Mouse (Mus musculus) ES-E14 (cell line): ENCODE measurements around the gene Zfp36. TPM values are rescaled to one million over a fixed set of nuclear protein-coding genes. Genes with fewer than 3 reads are reported as not detected.

Source experiments
- DNase-seq: peaks from one replicate; pipeline ENCODE4 v3.0.0-alpha.2; 2013; ENCODE audit warnings: low read depth, low spot score
- H3K27ac ChIP-seq: 2 replicates; pipeline ENCODE4 v1.5.1; 2012; ENCODE audit warnings: low read depth, mild to moderate bottlenecking, low read length, moderate library complexity, mixed read lengths; ENCODE audit not compliant: poor library complexity, insufficient read depth, severe bottlenecking
- H3K36me3 ChIP-seq: 2 replicates; pipeline ENCODE4 v1.6.1; 2012; ENCODE audit warnings: mild to moderate bottlenecking, low read length, moderate library complexity, mixed read lengths; ENCODE audit not compliant: control insufficient read depth, poor library complexity, insufficient read depth, severe bottlenecking
- H3K4me1 ChIP-seq, 2 experiments: fragments of 150-350 bp in 1 of 2; sonication (generic) in 1 of 2; 2 replicates each; pipeline ENCODE4 v1.6.1; 2012; ENCODE audit warnings: low read length in 2 of 2, mild to moderate bottlenecking in 1 of 2, mixed read lengths in 1 of 2; ENCODE audit not compliant: control insufficient read depth in 2 of 2, insufficient read depth in 2 of 2, poor library complexity in 1 of 2
- H3K4me3 ChIP-seq, 2 experiments: fragments of 150-350 bp in 1 of 2; sonication (generic) in 1 of 2; 2 replicates each; pipeline ENCODE4 v1.5.1; 2012; ENCODE audit warnings: low read length in 2 of 2, low read depth in 1 of 2, mild to moderate bottlenecking in 1 of 2, mixed read lengths in 1 of 2; ENCODE audit not compliant: insufficient read depth in 1 of 2, poor library complexity in 1 of 2, severe bottlenecking in 1 of 2
- H3K9ac ChIP-seq: 2 replicates; pipeline ENCODE4 v1.6.1; 2012; ENCODE audit warnings: low read depth, mild to moderate bottlenecking, low read length, mixed read lengths; ENCODE audit not compliant: poor library complexity, insufficient read depth, severe bottlenecking
- H3K9me3 ChIP-seq: fragments of 150-350 bp; sonication (generic); 2 replicates; pipeline ENCODE4 v1.6.1; 2012; ENCODE audit warnings: low read depth, mild to moderate bottlenecking, low read length; ENCODE audit not compliant: control insufficient read depth, insufficient read depth
- CHD2 ChIP-seq: IDR thresholded peaks from 2 replicates; pipeline ENCODE4 v1.6.1; 2014; ENCODE audit warnings: mild to moderate bottlenecking, low read depth, low read length, inconsistent platforms
- HCFC1 ChIP-seq: IDR thresholded peaks from 2 replicates; pipeline ENCODE4 v1.6.1; 2012; ENCODE audit warnings: low read length, inconsistent platforms, borderline replicate concordance; ENCODE audit not compliant: insufficient read depth
- MAFK ChIP-seq: IDR thresholded peaks from 2 replicates; pipeline ENCODE4 v1.6.1; 2014; ENCODE audit warnings: mild to moderate bottlenecking, low read depth, low read length, inconsistent platforms; ENCODE audit not compliant: insufficient read depth
- ZC3H11A ChIP-seq: IDR thresholded peaks from 2 replicates; pipeline ENCODE4 v1.6.1; 2012; ENCODE audit warnings: low read depth, mild to moderate bottlenecking, inconsistent platforms, low read length, borderline replicate concordance
- ZNF384 ChIP-seq: IDR thresholded peaks from 2 replicates; pipeline ENCODE4 v1.6.1; 2012; ENCODE audit warnings: low read depth, low read length, inconsistent platforms
- in situ Hi-C, 2 experiments: fragments of 600-800 bp; cut with MboI; formaldehyde crosslinking; loops; one replicate each; pipeline ENCODE4 v1.15.1; 2025; ENCODE audit warnings: low sequenced_read_pairs in 2 of 2, inconsistent platforms in 1 of 2; ENCODE audit not compliant: unreplicated experiment in 2 of 2
- total RNA-seq: library from RNA; depleted of rRNA; stranded (reverse); fragments of 300-350 nt; gene quantifications from 2 replicates; pipeline ENCODE4 v1.2.3, GENCODE M21; 2012

The Zfp36 gene
- total RNA-seq, 1 experiment, result 5.0 TPM

- Histone ChIP-seq H3K4me3 (no peak overlapping the region), H3K27ac (no peak overlapping the region), H3K36me3 (peaks cover 35% of the 10 kb centered on the region), H3K9me3 (no peaks in the 10 kb centered on the region), H3K9ac (no peak overlapping the region), H3K4me1 (peaks cover 4 to 5% of the 10 kb centered on the region in 2 experiments; a peak in 2 of 4 replicates)
- TF ChIP-seq CHD2, result 0 out of 2 replicates have a peak, but pooled peaks have one; percentile 5
- no peak for TF ChIP-seq ZNF384
- no peak for TF ChIP-seq ZC3H11A
- in situ Hi-C loops, result no loop called here
- DNase-seq, result no peak
Measured at GRCm38 (mm10) chr7:28354596-28354995, 25.5 kb downstream of the Zfp36 start.

GRCm38 (mm10) chr7:28354113-28354581 lies 25.9 kb downstream of the Zfp36 start:
- in situ Hi-C loops, result no loop called here
- Histone ChIP-seq H3K4me1 (peaks cover 5 to 7% of the 10 kb centered on the region in 2 experiments; a peak in 2 of 4 replicates), H3K9me3 (no peaks in the 10 kb centered on the region), H3K27ac (no peak overlapping the region), H3K9ac (no peak overlapping the region), H3K36me3 (peaks cover 34% of the 10 kb centered on the region), H3K4me3 (no peak overlapping the region)
- TF ChIP-seq HCFC1, result no peak
- TF ChIP-seq CHD2, result 0 out of 2 replicates have a peak, but pooled peaks have one; percentile 15
- no peak for DNase-seq

- H3K4me3 ChIP-seq, result no peak overlapping the region
- H3K4me1 ChIP-seq, result peaks cover 5 to 7% of the 10 kb centered on the region in 2 experiments; a peak in 2 of 4 replicates
- TF ChIP-seq ZC3H11A (no peak), CHD2 (no peak), HCFC1 (no peak), ZNF384 (no peak), MAFK (no peak)
- no peak overlapping the region; the same call in 1 of the 2 replicates for H3K27ac ChIP-seq
- peak overlapping the region; percentile 7; the same call in 1 of the 2 replicates for H3K9ac ChIP-seq
- DNase-seq, result no peak
- no peaks in the 10 kb centered on the region for H3K9me3 ChIP-seq
- in situ Hi-C loops, result no loop called here
- peaks cover 34% of the 10 kb centered on the region for H3K36me3 ChIP-seq
Measured at GRCm38 (mm10) chr7:28353267-28353666, 26.8 kb downstream of the Zfp36 start.

- TF ChIP-seq HCFC1 (0 out of 2 replicates have a peak, but pooled peaks have one; percentile 25), ZNF384 (no peak)
- peak overlapping the region; percentile 100 for H3K9ac ChIP-seq
Measured at GRCm38 (mm10) chr7:28351676-28352191, 28.3 kb downstream of the Zfp36 start.

GRCm38 (mm10) chr7:28350155-28350883 lies 29.7 kb downstream of the Zfp36 start, which contains the start of gene Rps16:
Gene Rps16 (plus strand): TSS chr7:28350652.
- peak within 1 kb of the TSS; percentile 89 for H3K27ac ChIP-seq
- in situ Hi-C loops, result no loop called here
- DNase-seq, result peak; percentile 93
- peak within 1 kb of the TSS; percentile 91 to 100 for H3K4me3 ChIP-seq
- TF ChIP-seq MAFK (no peak), CHD2 (no peak), HCFC1 (no peak; the same call in 1 of the 2 replicates), ZC3H11A (no peak), ZNF384 (no peak)
- H3K36me3 ChIP-seq, result peaks cover 34% of the 10 kb centered on the region
- H3K9ac ChIP-seq, result peak within 1 kb of the TSS; percentile 100
- H3K4me1 ChIP-seq, result peaks cover 5% of the 10 kb centered on the region in 2 experiments; a peak in 2 of 4 replicates
- no peaks in the 10 kb centered on the region for H3K9me3 ChIP-seq

More at GRCm38 (mm10) chr7:28351676-28352191, 28.3 kb downstream of the Zfp36 start:
- H3K4me1 ChIP-seq, result peaks cover 5% of the 10 kb centered on the region in 2 experiments; a peak in 2 of 4 replicates
- H3K27ac ChIP-seq, result no peak overlapping the region
- H3K36me3 ChIP-seq, result peaks cover 34% of the 10 kb centered on the region
- no peaks in the 10 kb centered on the region for H3K9me3 ChIP-seq
- peak overlapping the region; percentile 91 to 100 for H3K4me3 ChIP-seq
- DNase-seq, result no peak
- in situ Hi-C loops, result no loop called here
